Mouse (Mus musculus) megakaryocyte, embryonic 14.5 days (primary cell): Measurements from ENCODE around the gene Tmem200b. TPM values are rescaled to one million over a fixed set of nuclear protein-coding genes. Genes with fewer than 3 reads are reported as not detected.

Experiments used
- H3K27me3 ChIP-seq: replicated peaks from 2 replicates; pipeline ENCODE3; 2012; ENCODE audit warnings: inconsistent platforms
- H3K36me3 ChIP-seq: replicated peaks from 2 replicates; pipeline ENCODE3; 2012; ENCODE audit warnings: low read length, inconsistent platforms, mixed read lengths
- H3K4me1 ChIP-seq: 2 replicates; pipeline ENCODE4 v1.6.1; 2012; ENCODE audit warnings: inconsistent platforms
- H3K4me3 ChIP-seq: replicated peaks from 2 replicates; pipeline ENCODE3; 2012; ENCODE audit warnings: moderate library complexity, mild to moderate bottlenecking, inconsistent platforms
- H3K9me3 ChIP-seq: 2 replicates; pipeline ENCODE4 v1.6.1; 2012; ENCODE audit warnings: inconsistent platforms
- FLI1 ChIP-seq: IDR thresholded peaks from 2 replicates; pipeline ENCODE4 v1.6.1; 2012; ENCODE audit warnings: low read length, inconsistent platforms, mixed read lengths
- GATA1 ChIP-seq: IDR thresholded peaks from 3 replicates; pipeline ENCODE4 v1.6.1; 2012; ENCODE audit warnings: mixed read lengths, low read length, inconsistent platforms, borderline replicate concordance
- polyA plus RNA-seq: library from polyadenylated mRNA; stranded (reverse); fragments of >175 nt; gene quantifications from 2 replicates; pipeline ENCODE4 v1.2.3, GENCODE M21; 2012; ENCODE audit warnings: low replicate concordance; ENCODE audit not compliant: insufficient read depth

The Tmem200b gene
- polyA plus RNA-seq, 1 experiment, result not detected

- H3K27me3 ChIP-seq, result no peaks in the 10 kb centered on the region
- H3K4me3 ChIP-seq, result no peak overlapping the region
- peaks cover 98% of the 10 kb centered on the region for H3K36me3 ChIP-seq
- no peak for TF ChIP-seq FLI1
- TF ChIP-seq GATA1, result no peak
- H3K9me3 ChIP-seq, result no peaks in the 10 kb centered on the region
- peaks cover 13% of the 10 kb centered on the region for H3K4me1 ChIP-seq
Observed at GRCm38 (mm10) chr4:131940846-131941245, 19.3 kb downstream of the Tmem200b start.

GRCm38 (mm10) chr4:131947848-131948247, 26.3 kb downstream of the Tmem200b start:
- Histone ChIP-seq H3K9me3 (no peaks in the 10 kb centered on the region), H3K36me3 (peaks cover 97% of the 10 kb centered on the region), H3K27me3 (no peaks in the 10 kb centered on the region), H3K4me3 (no peak overlapping the region), H3K4me1 (peaks cover 11% of the 10 kb centered on the region; the same call in 1 of the 2 replicates)
- TF ChIP-seq GATA1 (no peak), FLI1 (no peak)

GRCm38 (mm10) chr4:131949903-131950302, 28.3 kb downstream of the Tmem200b start:
- peaks cover 11% of the 10 kb centered on the region; the same call in 1 of the 2 replicates for H3K4me1 ChIP-seq
- TF ChIP-seq FLI1 (no peak), GATA1 (no peak)
- H3K9me3 ChIP-seq, result no peaks in the 10 kb centered on the region
- H3K36me3 ChIP-seq, result peaks cover 97% of the 10 kb centered on the region
- no peak overlapping the region for H3K4me3 ChIP-seq
- H3K27me3 ChIP-seq, result no peaks in the 10 kb centered on the region

- no peak for TF ChIP-seq GATA1
- no peak for TF ChIP-seq FLI1
- no peak overlapping the region for H3K4me3 ChIP-seq
- peaks cover 97% of the 10 kb centered on the region for H3K36me3 ChIP-seq
- no peaks in the 10 kb centered on the region for H3K27me3 ChIP-seq
- 0 out of 2 replicates have a peak, but pooled peaks cover 11% of the 10 kb centered on the region for H3K4me1 ChIP-seq
- H3K9me3 ChIP-seq, result no peaks in the 10 kb centered on the region
Observed at GRCm38 (mm10) chr4:131950657-131951056, 29.1 kb downstream of the Tmem200b start.

- H3K4me1 ChIP-seq, result no peaks in the 10 kb centered on the region
- no peak for TF ChIP-seq FLI1
- TF ChIP-seq GATA1, result no peak
- peaks cover 98% of the 10 kb centered on the region for H3K36me3 ChIP-seq
- no peaks in the 10 kb centered on the region for H3K9me3 ChIP-seq
- no peak overlapping the region for H3K4me3 ChIP-seq
- no peaks in the 10 kb centered on the region for H3K27me3 ChIP-seq
Observed at GRCm38 (mm10) chr4:131957161-131957560, 35.6 kb downstream of the Tmem200b start.

- H3K4me3 ChIP-seq, result no peak overlapping the region
- no peaks in the 10 kb centered on the region; the same call in 1 of the 2 replicates for H3K4me1 ChIP-seq
- no peaks in the 10 kb centered on the region for H3K9me3 ChIP-seq
- H3K36me3 ChIP-seq, result peaks cover 100% of the 10 kb centered on the region
- TF ChIP-seq FLI1, result no peak
- TF ChIP-seq GATA1, result no peak
- no peaks in the 10 kb centered on the region for H3K27me3 ChIP-seq
Observed at GRCm38 (mm10) chr4:131968873-131969272, 47.3 kb downstream of the Tmem200b start.

- peaks cover 100% of the 10 kb centered on the region for H3K36me3 ChIP-seq
- TF ChIP-seq GATA1 (no peak), FLI1 (no peak)
- H3K4me1 ChIP-seq, result no peaks in the 10 kb centered on the region; the same call in 1 of the 2 replicates
- H3K9me3 ChIP-seq, result no peaks in the 10 kb centered on the region
- H3K4me3 ChIP-seq, result no peak overlapping the region
- no peaks in the 10 kb centered on the region for H3K27me3 ChIP-seq
Observed at GRCm38 (mm10) chr4:131970244-131970853, 48.8 kb downstream of the Tmem200b start.

Other genes starting within 250 kb of the Tmem200b start
- gene Ptpru, start 83.5 kb upstream of the Tmem200b start, polyA plus RNA-seq, result 0.07 and 0.39 TPM in 2 replicates
- 8.8 and 15.2 TPM in 2 replicates for gene Mecr, start 78.3 kb upstream of the Tmem200b start, polyA plus RNA-seq
- gene Srsf4, start 48.2 kb upstream of the Tmem200b start, polyA plus RNA-seq, result 53.8 and 135 TPM in 2 replicates
- 0.23 TPM in 1 of 2 replicates, not detected in the other for gene Gm10300, start 152.9 kb downstream of the Tmem200b start, polyA plus RNA-seq
- 90.5 and 122 TPM in 2 replicates for gene Epb41, start 153.6 kb downstream of the Tmem200b start, polyA plus RNA-seq
- gene Oprd1, start 222.7 kb downstream of the Tmem200b start, polyA plus RNA-seq, result not detected in 2 replicates